8 mouse cellular contexts compared by ENCODE assay signal in genomic region chr6:47740216-47740615, GRCm38 (mm10).
DNase-seq lines count a peak whose midpoint lies in the region; ATAC-seq lines count a peak whose summit lies in the region.
"Not testable (repeated sequence)": the region's sequence is repeated elsewhere in the genome, so short reads cannot be mapped to it uniquely, and the experiment has no call there.

No protein-coding gene starts in this region.

- ATAC-seq in embryonic facial prominence, embryonic 15.5 days (ENCODE audit: insufficient number of reproducible peaks, low FRiP score, low TSS enrichment, low read depth); heart, embryonic 13.5 days (ENCODE audit: extremely low read depth, insufficient number of reproducible peaks, low FRiP score, low TSS enrichment); liver, embryonic 12.5 days; midbrain, embryonic 14.5 days (ENCODE audit: low FRiP score, low TSS enrichment): not testable (repeated sequence)

- H3K9me3 ChIP-seq in embryonic facial prominence, embryonic 15.5 days (replicated peaks); heart, embryonic 13.5 days; liver, embryonic 12.5 days (replicated peaks); midbrain, embryonic 14.5 days (ENCODE audit: control insufficient read depth, low read length): not testable (repeated sequence)

- not testable (repeated sequence) for H3K27ac ChIP-seq in brown adipose tissue, adult 24 weeks (replicated peaks; ENCODE audit: low read depth, low read length); embryonic facial prominence, embryonic 15.5 days (replicated peaks); heart, embryonic 13.5 days (replicated peaks); liver, embryonic 12.5 days; midbrain, embryonic 14.5 days (replicated peaks; ENCODE audit: low read depth, low read length)

- not testable (repeated sequence) for H3K27me3 ChIP-seq in embryonic facial prominence, embryonic 15.5 days; heart, embryonic 13.5 days (replicated peaks); liver, embryonic 12.5 days (replicated peaks); midbrain, embryonic 14.5 days (ENCODE audit: control insufficient read depth, insufficient read depth, low read length); splenic B cell, adult 2 months (ENCODE audit: control insufficient read depth, insufficient read depth, low read length, poor library complexity, severe bottlenecking)

- peak overlapping the region; percentile 48 for H3K4me2 ChIP-seq in embryonic facial prominence, embryonic 15.5 days (replicated peaks)
- H3K4me2 ChIP-seq in heart, embryonic 13.5 days: peak overlapping the region; percentile 66
- H3K4me2 ChIP-seq in liver, embryonic 12.5 days: peak overlapping the region; percentile 68
- H3K4me2 ChIP-seq in midbrain, embryonic 14.5 days (ENCODE audit: low read length): peak overlapping the region; percentile 34

- peak; percentile 39 to 47 for DNase-seq in B cell, adult 2 months
- DNase-seq in kidney, adult 18-20 months: peak; percentile 11
- peak; percentile 35 for DNase-seq in midbrain, embryonic 14.5 days
- peak; percentile 75 for DNase-seq in splenic B cell, adult 2 months (ENCODE audit: low read depth, low spot score)

- H3K36me3 ChIP-seq in embryonic facial prominence, embryonic 15.5 days; heart, embryonic 13.5 days; liver, embryonic 12.5 days; midbrain, embryonic 14.5 days (ENCODE audit: control insufficient read depth, insufficient read depth, low read length); splenic B cell, adult 2 months (ENCODE audit: control insufficient read depth, insufficient read depth, low read length, poor library complexity, severe bottlenecking): not testable (repeated sequence)

- not testable (repeated sequence) for H3K4me1 ChIP-seq in brown adipose tissue, adult 24 weeks (ENCODE audit: control insufficient read depth, insufficient read depth, insufficient read length, low read length); embryonic facial prominence, embryonic 15.5 days; heart, embryonic 13.5 days; liver, embryonic 12.5 days; midbrain, embryonic 14.5 days (ENCODE audit: control insufficient read depth, insufficient read depth, low read length)

- WGBS in embryonic facial prominence, embryonic 15.5 days: 7% methylated on average over 19 of the region's 47 CpGs
- 12% methylated on average over 15 of the region's 47 CpGs for WGBS in heart, embryonic 13.5 days
- WGBS in liver, embryonic 12.5 days (ENCODE audit: insufficient replicate concordance): 4% methylated on average over 19 of the region's 47 CpGs
- WGBS in midbrain, embryonic 14.5 days: 13% methylated on average over 20 of the region's 47 CpGs

- H3K9ac ChIP-seq in embryonic facial prominence, embryonic 15.5 days; midbrain, embryonic 14.5 days (replicated peaks; ENCODE audit: low read length): not testable (repeated sequence)
- peak overlapping the region; percentile 70; the same call in 1 of the 2 replicates for H3K9ac ChIP-seq in heart, embryonic 13.5 days
- H3K9ac ChIP-seq in liver, embryonic 12.5 days: peak overlapping the region; percentile 59

- H3K4me3 ChIP-seq in brown adipose tissue, adult 24 weeks (ENCODE audit: insufficient read depth, low read depth, low read length): peak overlapping the region; percentile 81
- H3K4me3 ChIP-seq in embryonic facial prominence, embryonic 15.5 days (replicated peaks): peak overlapping the region; percentile 45
- peak overlapping the region; percentile 51 for H3K4me3 ChIP-seq in heart, embryonic 13.5 days
- peak overlapping the region; percentile 54 for H3K4me3 ChIP-seq in liver, embryonic 12.5 days
- peak overlapping the region; percentile 28; the same call in 1 of the 2 replicates for H3K4me3 ChIP-seq in midbrain, embryonic 14.5 days (replicated peaks; ENCODE audit: low read depth, low read length)

Comparison
In these comparisons a context has a peak if more than half of its experiments do, and no peak if none do; other contexts are left out.
1. DNase-seq: peak in every context shown above with its lines; median percentile 75 in splenic B cell, adult 2 months; 43 in B cell, adult 2 months; 35 in midbrain, embryonic 14.5 days; 11 in kidney, adult 18-20 months.
2. H3K4me3 ChIP-seq: peak in every context shown above with its lines; median percentile 81 in brown adipose tissue, adult 24 weeks; 54 in liver, embryonic 12.5 days; 51 in heart, embryonic 13.5 days; 45 in embryonic facial prominence, embryonic 15.5 days; 28 in midbrain, embryonic 14.5 days.